Mouse (Mus musculus) gastrocnemius, postnatal 25 days (tissue): ENCODE measurements around the gene Atg7. TPM values are rescaled to one million over a fixed set of nuclear protein-coding genes. Genes with fewer than 3 reads are reported as not detected.

ENCODE experiments used
- DNase-seq: peaks from one replicate; pipeline ENCODE4 v3.0.0; 2022
- total RNA-seq, 2 experiments: library from RNA; stranded (reverse); gene quantifications; 1 replicate in 1 of 2; 2 replicates in 1 of 2; pipeline ENCODE4 v1.2.3; 2021

Atg7 gene
- total RNA-seq, 2 experiments from 2014 or later = 5.6 to 6.5 TPM

DNA sequence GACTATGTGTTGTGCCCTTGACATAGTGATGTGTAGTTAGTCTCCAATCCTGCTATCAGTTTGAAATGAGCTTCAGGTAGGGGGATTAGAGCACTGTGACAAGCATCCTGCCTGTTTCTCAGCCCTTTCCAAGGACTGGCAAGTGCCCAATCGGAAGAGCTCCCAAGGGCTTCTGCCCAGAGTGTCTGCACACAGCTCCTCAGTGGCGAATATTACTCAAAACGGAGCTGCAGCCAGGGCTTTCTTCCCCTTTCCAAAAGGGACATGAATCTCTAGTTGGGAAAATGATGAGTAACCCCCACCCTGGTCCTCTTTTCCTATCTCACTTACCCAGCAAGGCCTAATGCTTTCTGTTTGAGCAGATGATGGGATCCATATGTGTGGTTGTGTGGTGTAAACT lies 90.8 kb downstream of the Atg7 start:
- DNase-seq = peak; percentile 16

DNA sequence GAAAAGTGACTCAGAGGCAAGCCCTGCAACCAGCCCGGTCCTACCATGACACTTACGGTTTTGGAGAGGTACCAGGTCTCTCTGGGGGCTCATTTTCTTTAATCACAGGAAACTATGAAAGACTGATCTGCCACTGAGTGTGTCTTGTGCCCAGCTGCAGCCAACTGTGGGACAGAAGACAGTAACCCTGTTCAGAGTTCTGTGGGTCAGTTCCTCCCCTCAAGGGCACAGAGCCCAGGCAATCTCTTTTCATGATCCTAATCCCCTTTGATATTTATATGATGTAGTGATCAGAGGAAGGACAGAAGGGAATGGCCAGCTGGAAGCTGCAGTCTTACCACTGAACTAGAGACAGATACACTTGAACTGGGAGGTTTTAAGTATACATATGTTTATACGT lies 92.2 kb downstream of the Atg7 start:
- DNase-seq = no peak

DNA sequence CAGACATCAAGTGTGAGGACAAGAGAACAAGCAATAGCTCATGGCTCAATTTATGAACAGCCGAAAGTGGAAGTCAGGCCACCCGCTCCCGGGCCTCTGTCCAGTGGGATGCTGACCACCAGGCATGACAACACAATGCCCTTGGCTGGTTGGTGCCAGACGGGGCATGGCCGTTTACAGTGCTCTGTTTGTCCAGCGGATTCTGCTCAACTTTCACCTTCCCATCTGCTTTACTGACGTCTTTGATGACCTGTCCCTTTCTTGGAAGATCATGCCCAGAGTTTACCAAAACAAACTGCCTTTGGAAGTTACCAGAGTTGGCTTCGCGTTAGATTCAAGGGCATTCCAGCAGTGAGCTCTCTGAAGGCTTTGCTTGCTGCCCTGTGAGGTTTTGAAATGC lies 93.5 kb downstream of the Atg7 start:
- no peak for DNase-seq

DNA sequence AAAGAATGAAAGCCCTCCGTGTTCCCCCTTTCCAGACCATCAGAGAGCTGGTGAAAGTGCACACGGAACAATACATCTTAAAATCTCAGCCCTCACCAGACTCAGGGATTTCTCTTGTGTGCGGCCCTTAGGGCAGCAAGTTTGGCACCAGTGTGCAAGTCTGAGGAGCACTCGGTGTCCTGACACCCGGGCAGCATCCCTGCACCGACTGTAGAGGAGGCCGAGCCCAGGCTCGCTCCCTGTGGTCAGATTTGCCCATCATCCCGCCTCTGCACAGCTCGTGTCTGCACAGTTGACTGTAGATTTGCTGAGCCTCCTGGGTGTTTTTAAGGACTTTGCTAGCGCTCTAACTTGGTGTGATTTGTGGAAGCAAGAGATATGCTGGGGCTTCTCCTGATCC lies 94.3 kb downstream of the Atg7 start:
- no peak for DNase-seq

DNA sequence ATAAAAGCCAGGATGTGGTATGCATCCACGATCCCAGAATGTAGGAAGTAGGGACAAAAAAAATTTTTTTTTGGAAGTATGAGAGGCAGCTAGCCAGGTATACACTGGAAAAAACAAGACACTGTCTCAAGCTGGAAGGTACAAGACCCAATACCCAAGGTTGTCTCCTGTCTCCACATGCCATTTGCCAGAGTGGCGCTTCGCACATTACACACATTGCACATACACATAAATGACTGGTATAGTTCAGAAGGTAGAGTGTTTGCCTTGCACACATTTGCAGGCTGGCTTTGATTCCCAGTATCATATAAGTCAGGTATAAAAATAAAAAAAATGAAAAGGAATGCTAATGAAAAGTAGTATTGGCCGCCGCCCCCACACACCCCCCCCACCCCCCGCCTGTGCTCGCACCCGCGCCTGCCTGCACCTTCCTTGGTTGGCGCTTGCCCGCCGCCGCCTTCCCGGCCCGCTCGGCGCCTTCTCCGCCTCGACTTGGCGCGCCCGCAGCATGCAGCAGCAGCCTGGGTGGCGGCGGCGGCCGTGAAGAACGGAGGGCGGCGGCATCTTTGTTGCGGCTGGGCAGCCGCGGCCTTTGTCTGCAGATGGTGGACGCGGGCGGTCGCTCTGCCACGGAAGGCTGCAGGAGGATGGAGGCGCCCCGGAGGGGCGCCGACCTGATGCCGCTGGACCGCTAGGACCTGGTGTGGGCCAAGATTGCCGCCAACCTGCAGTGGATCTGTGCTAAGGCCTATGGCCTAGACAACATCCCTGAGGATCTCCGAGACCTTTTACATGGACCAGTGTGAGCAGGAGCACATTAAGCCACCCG lies 95.2 kb downstream of the Atg7 start:
- no peak for DNase-seq

DNA sequence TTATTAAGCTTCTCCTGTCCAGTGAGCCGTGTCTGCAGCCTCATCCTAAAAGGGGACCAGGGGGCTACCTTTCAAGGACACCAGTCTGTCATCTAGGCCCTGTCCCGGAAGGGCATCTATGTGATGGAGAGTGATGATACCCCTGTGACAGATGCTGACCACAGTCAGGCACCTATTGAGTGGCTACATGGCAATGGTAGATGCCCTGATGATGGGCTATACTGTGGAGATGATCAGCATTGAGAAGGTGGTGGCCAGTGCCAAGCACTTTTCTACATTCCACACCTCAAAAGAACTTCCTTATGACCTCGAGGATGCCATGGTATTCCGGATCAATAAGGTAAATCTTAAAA lies 95.8 kb downstream of the Atg7 start:
- DNase-seq = no peak

DNA sequence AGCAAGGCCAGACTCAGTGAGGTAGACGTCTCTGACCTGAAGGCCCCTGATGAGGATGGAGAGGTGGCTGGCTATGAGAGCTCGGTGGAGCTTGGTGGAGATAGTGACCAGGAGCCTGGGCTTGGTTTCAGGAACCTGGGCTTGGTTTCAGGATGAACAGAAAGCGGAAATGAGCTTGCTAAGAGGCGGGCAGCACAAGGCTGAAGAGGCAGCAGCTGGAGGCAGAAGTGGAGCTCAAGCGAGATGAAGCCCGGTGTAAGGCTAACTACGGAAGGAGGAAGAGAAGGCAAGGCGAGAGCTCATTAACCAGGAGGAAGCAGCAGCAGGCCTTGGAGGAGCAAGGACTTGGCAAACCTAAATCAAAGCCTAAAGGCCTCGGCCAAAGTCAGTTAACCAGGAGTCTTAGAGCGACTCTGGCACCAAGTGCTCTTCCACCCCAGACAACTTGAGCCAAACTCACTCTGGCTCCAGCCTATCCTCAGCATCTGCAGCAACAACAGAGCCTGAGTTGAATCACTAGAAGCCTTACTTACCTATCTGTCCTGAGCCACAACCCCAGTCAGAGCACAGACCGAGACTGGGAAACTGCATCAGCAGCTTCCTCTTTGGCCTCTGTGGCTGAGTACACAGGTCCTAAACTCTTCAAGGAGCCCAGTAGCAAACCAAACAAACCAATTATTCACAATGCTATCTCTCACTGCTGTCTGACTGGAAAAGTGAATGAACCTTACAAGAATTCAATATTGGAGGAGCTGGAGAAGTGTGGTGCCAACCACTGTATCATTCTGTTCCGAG lies 99.5 kb downstream of the Atg7 start:
- no peak for DNase-seq

DNA sequence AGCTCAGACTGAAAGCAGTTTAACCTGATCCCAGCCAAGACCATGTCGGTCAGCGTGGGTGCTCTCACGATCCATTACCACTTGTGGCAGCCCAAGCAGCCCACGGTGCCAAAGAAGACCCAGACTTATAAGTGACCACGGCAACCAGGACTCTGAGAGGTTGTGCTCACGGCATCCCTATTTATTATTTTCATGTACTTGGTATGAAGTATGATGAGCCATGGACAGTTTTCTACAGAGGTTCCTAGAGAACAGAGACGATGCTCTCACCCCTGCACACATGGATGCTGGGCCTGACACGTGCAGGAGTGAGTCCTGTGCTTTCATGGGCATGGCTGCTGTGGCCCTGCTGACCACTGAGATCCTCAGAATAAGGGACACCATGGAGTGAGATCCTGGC lies 100.2 kb downstream of the Atg7 start:
- DNase-seq = no peak

DNA sequence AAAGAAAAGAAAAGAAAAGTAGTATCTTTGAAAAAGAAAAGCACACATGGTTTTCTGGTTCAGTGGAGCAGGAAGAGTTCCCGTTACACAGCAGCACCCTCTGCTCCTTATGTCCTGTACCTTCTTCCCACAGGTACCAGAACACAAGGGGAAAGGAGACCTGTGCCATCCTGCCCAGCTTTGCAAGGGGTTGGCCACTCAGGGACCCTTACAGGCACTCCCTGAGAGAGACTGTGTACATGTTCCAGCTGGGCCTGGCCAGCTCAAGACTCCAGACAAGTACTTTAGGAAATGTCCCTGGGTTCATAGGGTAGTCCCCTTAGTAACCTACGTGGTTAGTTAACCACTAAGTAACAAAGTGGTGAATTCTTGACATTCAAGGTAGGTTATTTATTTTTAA lies 100.9 kb downstream of the Atg7 start:
- no peak for DNase-seq

DNA sequence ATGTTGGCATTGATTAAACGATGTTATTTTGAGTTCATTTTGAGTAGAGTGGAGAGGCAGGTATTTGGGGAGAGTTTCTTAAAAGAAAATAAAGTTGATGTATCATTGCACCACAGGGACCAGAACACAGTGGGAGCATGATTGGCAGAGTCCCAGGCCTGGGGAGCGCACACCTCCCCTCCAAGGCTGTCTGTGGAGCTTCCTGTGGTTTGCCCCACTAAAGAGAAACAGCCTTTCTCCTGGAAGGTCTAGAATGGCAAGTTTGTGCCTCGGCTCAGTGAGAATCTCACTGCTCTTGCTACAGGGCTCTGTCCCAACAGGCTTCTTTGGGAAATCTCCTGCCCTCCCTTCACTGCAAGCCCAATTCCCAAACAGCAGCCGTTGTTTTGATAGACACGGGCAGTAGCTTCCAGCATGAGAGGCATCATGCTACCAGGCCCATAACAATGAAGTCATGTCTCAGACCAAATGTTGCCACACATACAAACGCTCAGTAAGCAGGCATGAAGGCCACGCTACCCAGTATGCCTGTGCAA lies 103.6 kb downstream of the Atg7 start:
- no peak for DNase-seq

DNA sequence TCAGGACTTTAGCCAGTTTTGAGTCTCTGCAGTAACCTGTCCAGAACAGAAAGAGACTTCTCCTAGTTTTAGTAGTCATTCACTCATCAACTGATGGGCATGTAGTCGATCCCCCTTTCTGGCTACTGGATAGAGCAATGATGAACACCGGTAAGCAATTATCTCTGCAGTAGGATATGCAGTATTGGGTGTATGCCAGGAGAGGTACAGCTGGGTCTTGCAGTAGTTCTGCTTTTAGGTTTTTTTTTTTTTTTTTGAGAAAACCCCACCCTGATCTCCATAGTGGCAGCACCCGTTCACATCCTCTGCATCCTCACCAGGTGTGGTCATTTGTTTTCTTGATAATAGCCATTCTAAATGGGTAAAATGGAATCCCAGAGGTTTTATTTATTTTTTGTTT lies 105.5 kb downstream of the Atg7 start:
- DNase-seq = no peak

DNA sequence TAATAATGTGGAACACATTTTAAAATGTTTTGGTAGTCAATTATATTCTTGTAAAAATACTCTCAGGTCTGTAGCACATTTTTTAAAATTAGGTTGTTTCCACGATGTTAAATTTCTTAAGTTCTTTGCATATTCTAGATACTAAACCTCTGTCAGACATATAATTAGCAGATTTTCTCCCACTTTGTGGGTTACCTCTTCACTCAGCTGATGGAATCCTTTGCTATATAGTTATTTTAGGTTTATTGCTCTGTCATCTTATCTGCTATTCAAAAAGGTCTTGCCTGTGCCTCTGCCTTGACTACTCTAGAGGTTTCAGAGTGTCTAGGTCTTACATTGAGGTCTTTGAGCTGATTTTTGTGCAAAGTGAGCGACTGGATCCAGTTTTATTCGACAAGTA lies 106.0 kb downstream of the Atg7 start:
- DNase-seq = no peak

DNA sequence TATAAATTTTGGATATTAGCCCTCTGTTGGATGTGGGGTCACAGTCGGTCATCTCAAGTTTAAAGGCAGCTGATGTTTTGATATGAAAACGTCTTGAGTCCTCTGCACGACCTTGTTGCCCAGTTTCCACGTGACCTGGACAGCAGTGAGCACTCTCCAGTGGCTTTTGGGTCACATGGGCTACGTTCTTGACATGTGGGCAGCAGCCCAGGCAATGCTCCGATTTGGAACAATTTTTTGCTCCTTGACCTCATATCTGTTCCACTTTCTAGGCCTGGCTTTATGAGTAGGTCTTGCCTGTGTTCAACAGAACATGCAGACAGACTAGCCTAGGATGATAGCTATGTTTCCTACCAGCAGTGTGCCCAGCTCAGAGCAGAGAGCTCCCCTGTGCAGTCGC lies 115.9 kb downstream of the Atg7 start:
- no peak for DNase-seq

DNA sequence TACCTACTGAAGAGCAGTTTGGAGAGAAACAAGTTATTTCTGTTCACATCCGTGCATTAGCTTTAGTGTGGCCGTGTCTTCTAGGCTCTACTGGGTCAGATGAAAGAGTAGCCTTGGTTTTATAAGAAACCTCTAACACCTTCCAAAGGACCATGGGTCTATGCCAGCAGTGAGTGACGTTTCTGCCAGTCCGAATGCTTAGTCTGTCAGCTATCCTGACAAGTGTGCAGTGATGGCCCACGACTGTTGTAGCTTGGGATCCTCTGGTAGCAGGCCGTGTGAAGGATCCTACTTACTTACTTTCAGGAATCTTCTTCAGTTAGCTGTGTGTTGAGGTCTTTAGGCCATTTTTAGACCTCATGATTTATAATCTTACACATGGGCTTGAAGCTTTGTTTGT lies 123.4 kb downstream of the Atg7 start:
- DNase-seq = peak; percentile 27

DNA sequence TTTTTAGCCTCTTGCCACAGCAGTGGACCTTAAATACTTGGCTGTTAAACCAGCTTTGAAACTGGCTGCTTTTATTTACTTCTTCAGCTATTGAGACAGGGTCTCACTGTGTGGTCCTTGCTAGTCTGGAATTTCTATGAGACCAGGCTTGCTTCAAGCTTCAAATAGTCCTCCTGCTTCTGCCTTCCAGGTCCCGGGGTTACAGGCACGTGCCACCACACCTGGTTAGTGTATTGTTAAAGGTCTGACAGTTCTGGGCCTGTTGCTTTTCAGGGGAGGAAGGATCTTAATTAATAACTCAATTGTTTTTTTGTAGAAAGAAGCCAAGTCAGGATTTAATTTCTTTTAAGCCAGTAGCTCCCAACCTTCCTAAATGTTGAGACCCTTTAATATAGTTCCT lies 124.8 kb downstream of the Atg7 start:
- DNase-seq = no peak

DNA sequence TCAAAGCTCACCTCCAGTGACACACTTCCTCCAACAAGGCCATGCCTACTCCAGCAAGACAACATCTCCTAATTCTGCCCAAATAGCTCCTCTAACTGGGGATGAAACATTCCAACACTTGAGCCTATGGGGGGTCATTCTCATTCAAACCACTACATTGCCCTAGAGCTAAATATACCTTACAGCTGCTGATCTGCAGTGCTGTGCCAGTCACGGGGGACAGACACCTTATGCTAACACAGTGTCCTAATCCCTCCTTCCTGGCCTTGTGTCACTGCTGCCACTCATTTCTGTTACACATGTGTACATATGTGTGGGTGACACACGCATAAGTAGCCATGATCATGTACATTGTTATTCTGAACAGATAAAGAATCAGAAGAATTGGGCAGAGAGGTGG lies 127.4 kb downstream of the Atg7 start:
- no peak for DNase-seq

DNA sequence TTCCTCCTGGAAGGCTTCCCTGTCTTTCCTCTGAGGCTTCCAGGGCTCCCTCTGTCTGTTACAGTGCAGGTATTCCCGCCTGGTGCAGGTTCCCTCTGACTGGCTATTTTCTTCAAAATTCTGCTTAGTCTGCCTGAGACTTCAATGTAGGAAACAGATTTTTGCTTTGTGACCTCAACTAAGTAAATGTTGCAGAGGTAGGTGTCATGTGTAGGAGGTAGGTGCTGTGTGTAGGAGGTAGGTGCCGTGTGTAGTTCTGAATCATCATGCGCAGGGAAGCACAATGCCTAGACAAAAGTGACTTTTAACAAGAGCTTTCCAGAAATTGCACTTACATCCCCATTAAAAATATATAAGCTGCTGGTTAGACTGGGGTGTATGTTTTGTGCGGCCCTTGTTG lies 128.6 kb downstream of the Atg7 start:
- no peak for DNase-seq

DNA sequence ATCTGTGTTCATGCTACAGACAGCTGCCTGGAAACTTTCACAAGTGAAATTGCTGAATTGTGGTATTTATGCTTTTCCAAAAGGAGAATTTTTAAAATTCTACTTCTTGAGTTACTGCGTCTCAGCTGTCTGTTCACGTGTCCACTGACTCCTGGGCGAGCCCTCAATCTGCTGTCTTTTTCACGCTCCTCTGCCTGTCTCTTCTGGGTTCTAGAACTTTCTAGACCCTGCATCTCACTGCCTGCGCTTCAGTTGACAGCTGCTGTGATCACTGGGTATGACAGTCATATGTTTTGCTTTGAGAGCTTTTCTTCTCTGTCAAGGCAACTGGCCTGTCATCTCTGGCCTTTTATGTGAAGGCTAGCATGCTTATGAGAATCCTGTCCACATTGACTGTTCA lies 132.3 kb downstream of the Atg7 start:
- no peak for DNase-seq

DNA sequence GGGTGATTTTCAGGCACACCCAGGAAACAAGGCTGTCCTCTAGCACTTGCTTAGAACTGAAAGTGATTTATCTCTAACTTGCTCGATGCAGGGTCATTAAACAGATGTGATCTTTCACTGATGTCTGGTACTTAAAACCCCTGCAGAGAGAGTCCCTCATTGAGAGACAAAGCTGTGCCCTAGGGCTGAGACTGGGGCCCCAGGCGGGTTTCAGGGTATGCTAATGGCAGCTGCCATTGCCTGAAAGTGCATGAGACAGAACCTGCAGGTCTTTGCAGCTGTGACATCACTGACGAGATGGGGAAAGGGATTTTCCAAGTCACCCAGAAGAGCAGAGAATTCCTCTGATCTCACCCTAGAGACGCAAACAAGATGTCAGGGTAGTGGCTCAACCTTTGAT lies 135.0 kb downstream of the Atg7 start:
- no peak for DNase-seq

DNA sequence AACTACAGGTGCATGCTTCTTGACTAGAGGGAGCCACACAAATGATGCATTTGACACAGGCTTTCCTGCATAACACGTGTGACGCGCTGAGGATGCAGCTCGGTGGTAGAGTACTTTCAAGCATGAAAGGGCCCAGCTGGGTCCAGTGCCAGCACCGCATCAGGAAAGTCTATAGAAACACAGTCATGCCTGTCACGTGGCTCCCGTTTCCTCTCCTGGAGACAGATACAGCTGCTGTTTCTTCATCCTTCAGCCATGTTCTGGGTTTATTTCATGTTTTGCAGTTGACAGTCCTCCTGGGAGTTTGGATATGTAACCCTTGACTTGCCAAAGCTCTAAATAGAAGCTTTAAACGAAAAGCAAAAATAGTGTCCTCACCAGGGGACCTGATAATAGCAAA lies 135.8 kb downstream of the Atg7 start:
- DNase-seq = no peak

DNA sequence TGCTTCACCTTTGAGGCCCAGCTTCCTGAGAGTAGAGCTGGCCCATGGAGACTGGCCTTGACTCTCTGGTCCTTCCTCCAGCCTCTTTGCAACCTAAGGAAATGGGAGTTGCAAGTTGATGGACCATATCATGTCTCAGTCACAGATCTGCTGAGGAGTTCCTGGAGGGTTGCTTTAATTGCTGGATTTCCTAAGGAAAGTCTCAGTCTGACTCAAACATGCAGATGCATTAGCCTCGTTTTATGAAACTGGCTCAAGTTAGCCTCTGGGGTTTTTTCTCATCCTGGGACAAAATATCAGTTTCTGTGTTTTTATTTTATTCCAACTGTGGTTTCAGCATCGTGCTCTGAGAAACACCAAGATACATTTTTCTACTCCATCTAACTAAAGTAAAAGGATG lies 137.7 kb downstream of the Atg7 start:
- no peak for DNase-seq

DNA sequence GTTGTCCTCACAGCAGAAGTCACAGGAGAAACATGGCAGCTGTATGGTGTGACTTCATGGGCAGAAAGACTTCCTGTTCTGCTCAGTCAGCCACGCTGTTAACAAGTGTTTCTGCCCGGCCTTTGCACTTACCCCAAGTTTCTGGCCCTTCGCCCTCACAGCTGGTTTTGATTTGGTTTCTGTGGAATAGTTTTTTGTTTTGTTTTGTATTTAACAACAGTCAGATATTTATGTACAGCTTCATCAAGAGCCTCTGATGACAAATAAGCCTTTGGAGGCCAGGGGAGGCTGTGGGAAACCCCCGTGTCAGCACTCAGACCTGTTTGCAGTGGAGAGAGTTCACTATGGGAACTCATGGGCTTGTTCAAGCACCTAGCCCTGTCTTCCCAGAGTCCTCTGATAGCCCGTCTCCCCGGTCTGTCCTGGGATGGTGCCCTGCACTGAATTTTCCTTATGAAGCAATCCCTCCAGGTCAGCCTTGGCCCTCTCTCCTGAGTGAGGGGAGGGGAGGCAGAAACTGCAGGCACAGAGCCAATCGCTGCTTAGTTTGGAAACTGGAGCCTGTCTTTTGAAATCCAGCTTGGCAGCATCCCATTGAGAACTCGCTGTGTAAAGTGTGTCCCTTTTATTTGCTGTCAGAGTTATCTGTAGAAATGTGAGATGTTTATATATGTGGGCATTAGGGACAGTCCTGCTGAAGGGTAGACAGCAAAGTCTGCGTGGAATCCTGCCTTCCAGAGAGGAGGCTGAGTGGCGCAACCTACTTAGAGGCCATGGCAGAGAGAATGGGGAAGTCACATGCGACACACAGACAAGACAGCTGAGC lies 138.7 kb downstream of the Atg7 start:
- peak; percentile 80 for DNase-seq

DNA sequence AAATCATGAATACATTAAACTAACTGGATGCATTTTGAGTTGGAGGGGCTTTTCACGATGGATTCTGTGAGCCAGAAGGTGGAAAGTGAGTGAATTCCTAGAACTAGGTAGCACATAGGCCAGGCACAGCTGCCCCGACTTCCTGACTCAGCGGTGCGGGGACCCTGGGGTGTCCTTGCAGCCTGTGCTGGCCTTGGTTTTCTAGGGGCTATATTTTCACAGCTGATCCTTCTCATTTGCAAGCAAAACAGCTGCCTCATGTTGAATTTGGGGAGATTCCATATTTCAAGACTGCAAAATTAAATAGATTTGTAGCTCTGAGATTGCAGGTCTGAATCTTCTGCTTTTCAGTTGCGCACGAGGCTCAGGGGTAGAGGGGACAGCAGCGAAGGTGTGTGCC lies 139.6 kb downstream of the Atg7 start:
- DNase-seq = no peak
